Mouse (Mus musculus): Measurements from ENCODE around the gene Gpr179. TPM values are rescaled to one million over a fixed set of nuclear protein-coding genes. Genes with fewer than 3 reads are reported as not detected.

The Gpr179 gene
- polyA plus RNA-seq, 1 experiment from 2014 or later = 0.16 TPM

DNA sequence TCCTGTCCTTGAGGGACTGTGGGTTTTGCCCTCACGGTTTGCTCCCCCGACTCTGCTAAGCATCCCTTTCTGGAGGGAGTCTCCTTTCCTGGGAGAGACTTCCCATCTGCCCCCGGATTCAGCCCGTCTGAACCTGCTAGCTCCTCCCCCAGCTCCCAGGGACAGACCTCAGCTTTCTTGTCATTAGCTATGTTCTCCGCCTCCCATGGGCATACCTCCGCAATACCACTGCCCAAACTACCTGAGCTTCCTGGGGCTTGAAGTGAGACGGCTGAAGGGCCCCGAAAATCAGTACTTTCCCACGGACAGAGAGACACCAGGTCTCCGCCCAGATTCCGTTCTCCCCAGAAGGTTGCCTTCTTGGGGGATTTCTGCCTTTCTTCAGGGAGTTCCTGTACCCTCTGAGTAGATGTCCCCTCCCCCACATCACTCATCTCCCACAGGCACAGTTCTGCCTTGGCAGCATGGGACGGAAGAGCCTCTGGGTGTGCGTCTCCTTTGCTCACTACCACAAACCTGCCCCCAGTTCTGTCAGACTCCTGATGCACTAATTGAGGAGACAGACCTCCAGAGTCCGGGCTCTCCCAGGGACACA is 15.0 kb downstream of the Gpr179 start:
- no peaks in the 10 kb centered on the region for H3K9me3 ChIP-seq (ENCODE audit: control insufficient read depth, low read depth, low read length)
- peaks cover 14% of the 10 kb centered on the region; the same call in 1 of the 2 replicates for H3K4me1 ChIP-seq (ENCODE audit: control insufficient read depth, insufficient read depth, low read length)
- no peak for ATAC-seq (ENCODE audit: insufficient number of reproducible peaks, insufficient read depth, low FRiP score, low read depth)
- 56% methylated on average over 14 of the region's 14 CpGs for WGBS
- no peaks in the 10 kb centered on the region for H3K36me3 ChIP-seq (ENCODE audit: control insufficient read depth, insufficient read depth, low read length)
- no peak overlapping the region for H3K4me3 ChIP-seq (ENCODE audit: low read depth, low read length)
- H3K27ac ChIP-seq (ENCODE audit: low read length) = no peak overlapping the region
- H3K27me3 ChIP-seq (ENCODE audit: control insufficient read depth, insufficient read depth, low read length) = no peaks in the 10 kb centered on the region
- no peak overlapping the region for H3K9ac ChIP-seq (replicated peaks; ENCODE audit: low read depth, low read length)
- no peak overlapping the region for H3K4me2 ChIP-seq (replicated peaks; ENCODE audit: low read depth, low read length)

- no peak for ATAC-seq (ENCODE audit: insufficient number of reproducible peaks, insufficient read depth, low FRiP score, low read depth)
- Histone ChIP-seq H3K36me3 (ENCODE audit: control insufficient read depth, insufficient read depth, low read length) (no peaks in the 10 kb centered on the region), H3K9me3 (ENCODE audit: control insufficient read depth, low read depth, low read length) (no peaks in the 10 kb centered on the region)
These were observed 15.6 kb downstream of the Gpr179 start for GRCm38 (mm10) chr11:97336238-97336637.

DNA sequence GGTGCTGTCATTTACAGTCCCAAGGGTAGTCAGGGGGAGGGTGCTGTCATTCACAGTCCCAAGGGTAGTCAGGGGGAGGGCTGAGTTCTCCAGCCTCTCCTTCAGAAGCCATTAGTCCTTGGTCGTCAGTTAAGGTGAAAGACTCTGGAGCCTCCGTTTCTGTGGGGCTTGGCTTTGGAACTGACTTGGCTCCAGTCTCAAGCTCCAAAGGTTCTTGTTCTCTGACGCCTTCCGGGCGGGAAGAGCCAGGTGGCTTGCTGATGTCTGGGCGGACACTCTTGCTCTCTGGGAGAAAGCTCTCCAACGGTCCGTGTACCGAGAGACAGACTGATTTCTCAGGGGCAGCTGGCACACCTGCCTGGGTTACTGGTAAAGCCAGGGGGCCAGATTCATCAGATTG is 17.5 kb downstream of the Gpr179 start:
- WGBS = 69% methylated on average over 9 of the region's 9 CpGs
- no peak overlapping the region for H3K4me3 ChIP-seq (ENCODE audit: low read depth, low read length)

More at GRCm38 (mm10) chr11:97336238-97336637, 15.6 kb downstream of the Gpr179 start:
- Histone ChIP-seq H3K4me1 (ENCODE audit: control insufficient read depth, insufficient read depth, low read length) (peaks cover 14% of the 10 kb centered on the region; the same call in 1 of the 2 replicates), H3K27me3 (ENCODE audit: control insufficient read depth, insufficient read depth, low read length) (no peaks in the 10 kb centered on the region), H3K4me2 (replicated peaks; ENCODE audit: low read depth, low read length) (no peak overlapping the region), H3K4me3 (ENCODE audit: low read depth, low read length) (no peak overlapping the region), H3K27ac (ENCODE audit: low read length) (no peak overlapping the region), H3K9ac (replicated peaks; ENCODE audit: low read depth, low read length) (no peak overlapping the region)
- WGBS = 52% methylated on average over 6 of the region's 6 CpGs

DNA sequence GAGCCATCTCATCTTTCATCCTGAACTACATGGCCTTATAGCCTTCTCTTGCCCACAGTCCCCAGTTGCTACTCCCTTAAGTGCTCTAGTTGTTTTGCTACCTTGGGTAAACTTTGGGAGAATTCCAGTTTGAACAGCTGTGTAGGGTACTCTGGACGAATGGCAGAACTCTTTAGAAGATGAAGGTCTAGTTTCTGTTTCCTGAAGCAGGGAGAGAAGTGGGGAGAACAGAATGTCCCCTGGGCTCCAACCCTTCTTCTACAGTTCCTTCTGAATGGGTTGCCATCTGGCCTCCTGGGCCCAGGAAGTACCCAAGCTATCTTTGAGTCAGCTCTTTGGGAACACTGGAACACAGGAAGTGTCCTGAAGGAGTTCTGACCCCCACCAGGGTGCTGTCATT is 18.0 kb downstream of the Gpr179 start:
- Histone ChIP-seq H3K4me1 (ENCODE audit: control insufficient read depth, insufficient read depth, low read length) (peaks cover 14% of the 10 kb centered on the region; the same call in 1 of the 2 replicates), H3K36me3 (ENCODE audit: control insufficient read depth, insufficient read depth, low read length) (peaks cover 9% of the 10 kb centered on the region; the same call in 1 of the 2 replicates), H3K9ac (replicated peaks; ENCODE audit: low read depth, low read length) (no peak overlapping the region), H3K4me3 (ENCODE audit: low read depth, low read length) (no peak overlapping the region), H3K27me3 (ENCODE audit: control insufficient read depth, insufficient read depth, low read length) (no peaks in the 10 kb centered on the region), H3K9me3 (ENCODE audit: control insufficient read depth, low read depth, low read length) (no peaks in the 10 kb centered on the region), H3K27ac (ENCODE audit: low read length) (no peak overlapping the region), H3K4me2 (replicated peaks; ENCODE audit: low read depth, low read length) (no peak overlapping the region)
- no peak for ATAC-seq (ENCODE audit: insufficient number of reproducible peaks, insufficient read depth, low FRiP score, low read depth)
- WGBS = 34% methylated on average over 1 of the region's 1 CpGs

More for the DNA sequence above, 17.5 kb downstream of the Gpr179 start:
- Histone ChIP-seq H3K36me3 (ENCODE audit: control insufficient read depth, insufficient read depth, low read length) (peaks cover 5% of the 10 kb centered on the region; the same call in 1 of the 2 replicates), H3K27me3 (ENCODE audit: control insufficient read depth, insufficient read depth, low read length) (no peaks in the 10 kb centered on the region), H3K27ac (ENCODE audit: low read length) (no peak overlapping the region), H3K4me1 (ENCODE audit: control insufficient read depth, insufficient read depth, low read length) (peaks cover 14% of the 10 kb centered on the region; the same call in 1 of the 2 replicates), H3K9me3 (ENCODE audit: control insufficient read depth, low read depth, low read length) (no peaks in the 10 kb centered on the region), H3K4me2 (replicated peaks; ENCODE audit: low read depth, low read length) (no peak overlapping the region), H3K9ac (replicated peaks; ENCODE audit: low read depth, low read length) (no peak overlapping the region)
- ATAC-seq (ENCODE audit: insufficient number of reproducible peaks, insufficient read depth, low FRiP score, low read depth) = no peak

- WGBS = 45% methylated on average over 9 of the region's 9 CpGs
- H3K27me3 ChIP-seq (ENCODE audit: control insufficient read depth, insufficient read depth, low read length) = no peaks in the 10 kb centered on the region
- peaks cover 7% of the 10 kb centered on the region; the same call in 1 of the 2 replicates for H3K4me1 ChIP-seq (ENCODE audit: control insufficient read depth, insufficient read depth, low read length)
- H3K9me3 ChIP-seq (ENCODE audit: control insufficient read depth, low read depth, low read length) = no peaks in the 10 kb centered on the region
- H3K36me3 ChIP-seq (ENCODE audit: control insufficient read depth, insufficient read depth, low read length) = peaks cover 11% of the 10 kb centered on the region; the same call in 1 of the 2 replicates
- ATAC-seq (ENCODE audit: insufficient number of reproducible peaks, insufficient read depth, low FRiP score, low read depth) = no peak
- no peak overlapping the region for H3K27ac ChIP-seq (ENCODE audit: low read length)
- H3K4me3 ChIP-seq (ENCODE audit: low read depth, low read length) = no peak overlapping the region
- H3K4me2 ChIP-seq (replicated peaks; ENCODE audit: low read depth, low read length) = no peak overlapping the region
- H3K9ac ChIP-seq (replicated peaks; ENCODE audit: low read depth, low read length) = no peak overlapping the region
These were observed 18.8 kb downstream of the Gpr179 start for GRCm38 (mm10) chr11:97333044-97333443.

DNA sequence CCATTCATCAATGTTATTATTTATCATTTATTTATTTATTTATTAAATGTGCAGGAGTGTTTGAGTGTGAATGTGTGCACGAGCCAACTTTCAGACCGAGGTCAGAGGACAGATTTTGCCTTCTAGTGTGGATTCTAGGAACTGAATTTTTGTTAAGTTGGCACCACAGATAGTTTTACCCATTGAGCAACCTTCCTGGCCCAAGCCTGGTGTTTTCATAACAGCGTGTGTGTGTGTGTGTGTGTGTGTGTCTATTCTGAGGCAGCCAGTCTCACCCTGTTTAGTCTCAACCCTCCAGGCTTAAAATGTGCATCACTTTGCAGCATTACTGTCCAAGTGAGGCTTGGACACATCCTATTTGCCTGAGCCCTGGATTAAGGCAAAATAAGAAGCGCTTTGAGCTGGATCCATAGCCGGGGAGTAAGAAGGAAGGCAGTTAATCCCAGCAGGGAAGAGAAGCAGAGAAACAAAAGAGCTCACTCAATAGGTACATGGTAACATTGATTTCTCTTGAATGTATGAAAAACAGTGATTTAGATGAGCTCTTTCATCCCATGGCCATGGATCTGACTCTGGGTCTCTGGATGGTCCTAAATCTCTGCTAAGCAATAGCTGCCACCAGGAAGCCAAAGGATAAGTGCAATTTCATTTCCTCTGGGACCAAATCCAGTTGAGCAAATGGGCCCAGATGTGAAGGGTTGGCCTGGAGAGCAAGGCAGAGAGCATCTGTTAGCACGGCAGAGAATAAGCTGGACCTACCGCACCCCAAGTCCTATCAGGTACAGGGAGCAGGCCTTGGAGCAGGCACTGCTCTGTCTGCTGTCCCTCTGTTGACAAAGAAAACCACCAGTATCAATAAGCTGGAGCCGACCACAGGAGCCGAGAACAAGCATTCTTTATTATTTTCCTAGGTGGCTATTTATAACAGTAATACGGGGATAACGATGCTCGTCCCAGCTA is 20.4 kb downstream of the Gpr179 start:
- 87% methylated on average over 12 of the region's 12 CpGs for WGBS
- H3K27me3 ChIP-seq (ENCODE audit: control insufficient read depth, insufficient read depth, low read length) = no peaks in the 10 kb centered on the region
- no peak for ATAC-seq (ENCODE audit: insufficient number of reproducible peaks, insufficient read depth, low FRiP score, low read depth)

DNA sequence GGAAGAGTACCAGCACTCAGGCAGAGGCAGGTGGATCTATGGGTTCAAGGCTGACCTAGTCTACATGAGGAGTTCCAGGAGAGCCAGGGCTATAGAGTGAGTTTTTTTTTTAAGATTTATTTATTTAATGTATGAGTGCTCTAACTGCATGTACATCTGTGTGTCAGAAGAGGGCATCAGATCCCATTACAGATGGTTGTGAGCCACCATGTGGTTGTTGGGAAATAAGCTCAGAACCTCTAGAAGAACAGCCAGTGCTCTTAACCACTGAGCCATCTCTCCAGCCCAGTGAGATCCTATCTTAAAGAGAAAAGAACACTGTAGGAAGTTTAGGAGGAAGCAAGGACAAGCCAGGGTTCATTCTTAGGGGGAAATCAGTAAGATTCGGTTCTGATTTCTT is 21.6 kb downstream of the Gpr179 start:
- no peak for ATAC-seq (ENCODE audit: insufficient number of reproducible peaks, insufficient read depth, low FRiP score, low read depth)
- Histone ChIP-seq H3K9ac (replicated peaks; ENCODE audit: low read depth, low read length) (no peak overlapping the region), H3K36me3 (ENCODE audit: control insufficient read depth, insufficient read depth, low read length) (peaks cover 28% of the 10 kb centered on the region; the same call in 1 of the 2 replicates), H3K27me3 (ENCODE audit: control insufficient read depth, insufficient read depth, low read length) (no peaks in the 10 kb centered on the region), H3K4me3 (ENCODE audit: low read depth, low read length) (no peak overlapping the region), H3K4me1 (ENCODE audit: control insufficient read depth, insufficient read depth, low read length) (no peaks in the 10 kb centered on the region), H3K9me3 (ENCODE audit: control insufficient read depth, low read depth, low read length) (no peaks in the 10 kb centered on the region), H3K27ac (ENCODE audit: low read length) (no peak overlapping the region), H3K4me2 (replicated peaks; ENCODE audit: low read depth, low read length) (no peak overlapping the region)
- 92% methylated on average over 1 of the region's 1 CpGs for WGBS

More for the DNA sequence above, 20.4 kb downstream of the Gpr179 start:
- Histone ChIP-seq H3K9ac (replicated peaks; ENCODE audit: low read depth, low read length) (no peak overlapping the region), H3K27ac (ENCODE audit: low read length) (no peak overlapping the region), H3K36me3 (ENCODE audit: control insufficient read depth, insufficient read depth, low read length) (peaks cover 17% of the 10 kb centered on the region; the same call in 1 of the 2 replicates), H3K4me1 (ENCODE audit: control insufficient read depth, insufficient read depth, low read length) (peaks cover 2% of the 10 kb centered on the region; the same call in 1 of the 2 replicates), H3K4me3 (ENCODE audit: low read depth, low read length) (no peak overlapping the region), H3K9me3 (ENCODE audit: control insufficient read depth, low read depth, low read length) (no peaks in the 10 kb centered on the region), H3K4me2 (replicated peaks; ENCODE audit: low read depth, low read length) (no peak overlapping the region)

- 24% methylated on average over 9 of the region's 9 CpGs for WGBS
- ATAC-seq (ENCODE audit: insufficient number of reproducible peaks, insufficient read depth, low FRiP score, low read depth) = no peak
These were observed 23.7 kb downstream of the Gpr179 start for GRCm38 (mm10) chr11:97328148-97328547.

More at GRCm38 (mm10) chr11:97328148-97328547, 23.7 kb downstream of the Gpr179 start:
- no peaks in the 10 kb centered on the region for H3K4me1 ChIP-seq (ENCODE audit: control insufficient read depth, insufficient read depth, low read length)
- no peak overlapping the region for H3K4me3 ChIP-seq (ENCODE audit: low read depth, low read length)
- H3K9ac ChIP-seq (replicated peaks; ENCODE audit: low read depth, low read length) = no peak overlapping the region
- no peak overlapping the region for H3K27ac ChIP-seq (ENCODE audit: low read length)
- no peaks in the 10 kb centered on the region for H3K27me3 ChIP-seq (ENCODE audit: control insufficient read depth, insufficient read depth, low read length)
- H3K9me3 ChIP-seq (ENCODE audit: control insufficient read depth, low read depth, low read length) = no peaks in the 10 kb centered on the region
- peaks cover 39% of the 10 kb centered on the region for H3K36me3 ChIP-seq (ENCODE audit: control insufficient read depth, insufficient read depth, low read length)
- H3K4me2 ChIP-seq (replicated peaks; ENCODE audit: low read depth, low read length) = no peak overlapping the region
